Mouse (Mus musculus) lung, postnatal 36 days (tissue): Measurements from ENCODE around the gene Fry.

Source experiments
- DNase-seq: peaks from one replicate; pipeline ENCODE4 v3.0.0; 2022; ENCODE audit warnings: mixed read lengths

Gene Fry

GRCm38 (mm10) chr5:150347845-150348244, 229.4 kb downstream of the Fry start:
- no peak for DNase-seq

DNA sequence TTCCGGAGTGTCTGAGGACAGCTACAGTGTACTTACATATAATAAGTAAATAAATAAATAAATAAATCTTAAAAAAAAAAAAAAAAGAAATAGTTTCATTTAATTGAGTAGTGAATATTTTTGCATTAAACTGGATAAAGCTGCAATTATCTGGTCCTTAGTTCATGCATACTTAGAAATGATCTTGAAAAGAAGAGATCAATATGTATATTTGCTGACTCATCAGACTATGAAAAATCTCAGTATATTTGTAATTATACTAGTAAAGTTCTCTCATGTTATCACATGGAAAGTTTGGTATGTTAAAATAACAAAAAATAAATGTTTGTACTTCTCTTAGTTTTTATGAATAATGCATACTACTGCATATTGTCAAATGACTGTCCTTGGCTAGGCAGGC, 229.9 kb downstream of the Fry start:
- DNase-seq = no peak

DNA sequence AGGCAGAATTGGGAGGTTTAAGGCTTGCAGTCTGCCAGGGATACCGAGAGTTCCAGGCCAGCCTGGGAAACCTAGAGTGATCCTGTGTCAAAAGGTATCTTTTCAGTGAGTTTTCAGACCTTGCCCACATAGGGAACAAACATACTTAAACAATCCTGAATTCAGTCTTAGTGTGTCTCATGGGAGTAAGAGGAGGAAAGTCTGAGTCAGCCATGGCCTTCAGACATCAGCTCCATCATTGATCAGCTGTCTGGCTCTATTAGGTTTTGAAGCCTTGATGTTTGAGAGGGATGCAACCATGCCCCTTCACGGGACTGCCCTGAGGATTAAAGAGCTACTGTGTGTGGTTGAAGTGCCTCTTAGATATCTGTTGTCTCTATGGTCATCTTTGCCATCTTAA, 232.7 kb downstream of the Fry start:
- DNase-seq = no peak

- no peak for DNase-seq
Observed at GRCm38 (mm10) chr5:150358671-150359070, 240.2 kb downstream of the Fry start.

- DNase-seq = no peak
Observed at GRCm38 (mm10) chr5:150362241-150362640, 243.8 kb downstream of the Fry start.

DNA sequence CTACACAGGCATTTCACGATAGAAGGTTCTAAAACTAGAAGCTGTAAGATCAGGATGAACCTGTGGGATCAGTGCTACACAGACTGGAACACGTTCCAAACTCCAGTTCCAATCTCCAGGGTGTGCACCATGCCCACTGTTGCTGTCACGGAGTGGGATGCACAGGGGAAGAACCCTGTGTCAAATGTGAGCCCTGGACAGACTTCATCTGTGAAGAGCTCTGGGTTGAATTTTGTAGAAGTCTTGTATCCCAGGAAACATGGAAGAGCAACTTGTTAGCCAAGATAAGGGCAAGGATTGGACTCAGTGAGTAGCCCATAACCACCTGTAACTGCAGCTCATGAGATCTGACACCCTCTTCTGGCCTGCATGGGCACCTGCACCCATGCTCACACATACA, 246.2 kb downstream of the Fry start:
- no peak for DNase-seq

GRCm38 (mm10) chr5:150367027-150367426, 248.6 kb downstream of the Fry start:
- DNase-seq = no peak

DNA sequence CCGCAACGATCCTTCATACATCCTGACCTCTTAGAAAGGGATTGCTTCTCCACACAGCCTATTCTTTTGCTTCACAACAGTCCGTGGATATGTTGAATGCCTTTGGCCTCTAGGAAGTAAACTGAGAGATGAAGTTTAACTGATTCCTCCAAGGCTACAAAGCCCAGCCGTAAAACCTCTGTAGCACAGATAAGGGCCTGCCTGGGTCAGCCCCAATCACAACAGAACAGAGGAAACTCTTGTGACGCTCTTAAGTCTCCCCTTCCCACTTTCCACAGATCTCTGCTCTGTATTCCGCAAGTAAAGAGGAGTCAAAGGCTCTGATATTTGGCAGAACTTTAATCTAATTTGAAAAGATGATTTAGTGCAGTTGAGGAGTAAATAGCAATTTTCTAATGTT, 251.8 kb downstream of the Fry start:
- DNase-seq = no peak

DNA sequence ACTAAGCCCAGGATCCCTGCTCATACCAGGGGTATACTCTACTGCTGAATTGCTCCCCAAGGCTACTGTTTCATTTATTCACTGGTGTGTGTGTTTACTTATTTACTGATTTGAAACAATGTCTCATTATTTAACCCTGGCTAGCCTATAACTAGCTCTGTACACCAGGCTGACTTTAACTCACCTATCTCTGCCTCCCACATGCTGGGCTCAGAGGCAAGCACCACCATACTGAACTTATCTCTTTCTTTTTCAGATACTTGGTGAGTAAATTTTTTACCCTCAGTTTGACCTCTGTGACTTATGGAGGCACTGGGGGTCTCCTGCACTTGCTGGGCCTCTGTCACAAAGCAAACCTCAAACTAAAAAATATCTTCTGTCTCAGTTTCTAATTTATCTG, 252.4 kb downstream of the Fry start:
- DNase-seq = no peak

DNA sequence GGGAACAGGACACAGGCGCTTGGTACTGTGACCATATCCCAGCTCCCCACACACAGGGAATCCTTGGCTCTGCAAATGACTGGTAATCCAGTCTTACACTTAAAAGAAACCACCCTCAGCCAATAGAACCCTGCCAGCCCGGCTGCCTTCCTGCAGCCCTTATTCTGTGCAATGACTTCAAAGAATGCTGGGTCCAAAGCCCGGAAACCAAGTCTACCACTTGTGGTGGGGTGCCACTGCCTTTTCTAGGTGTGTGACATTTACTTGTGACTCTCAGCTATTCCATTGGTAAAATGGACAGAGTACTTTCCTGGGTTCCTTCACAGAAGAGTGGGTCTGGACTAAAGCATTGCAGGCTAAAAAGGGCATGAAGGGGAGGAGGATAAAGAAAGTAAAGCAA, 254.5 kb downstream of the Fry start:
- no peak for DNase-seq

DNA sequence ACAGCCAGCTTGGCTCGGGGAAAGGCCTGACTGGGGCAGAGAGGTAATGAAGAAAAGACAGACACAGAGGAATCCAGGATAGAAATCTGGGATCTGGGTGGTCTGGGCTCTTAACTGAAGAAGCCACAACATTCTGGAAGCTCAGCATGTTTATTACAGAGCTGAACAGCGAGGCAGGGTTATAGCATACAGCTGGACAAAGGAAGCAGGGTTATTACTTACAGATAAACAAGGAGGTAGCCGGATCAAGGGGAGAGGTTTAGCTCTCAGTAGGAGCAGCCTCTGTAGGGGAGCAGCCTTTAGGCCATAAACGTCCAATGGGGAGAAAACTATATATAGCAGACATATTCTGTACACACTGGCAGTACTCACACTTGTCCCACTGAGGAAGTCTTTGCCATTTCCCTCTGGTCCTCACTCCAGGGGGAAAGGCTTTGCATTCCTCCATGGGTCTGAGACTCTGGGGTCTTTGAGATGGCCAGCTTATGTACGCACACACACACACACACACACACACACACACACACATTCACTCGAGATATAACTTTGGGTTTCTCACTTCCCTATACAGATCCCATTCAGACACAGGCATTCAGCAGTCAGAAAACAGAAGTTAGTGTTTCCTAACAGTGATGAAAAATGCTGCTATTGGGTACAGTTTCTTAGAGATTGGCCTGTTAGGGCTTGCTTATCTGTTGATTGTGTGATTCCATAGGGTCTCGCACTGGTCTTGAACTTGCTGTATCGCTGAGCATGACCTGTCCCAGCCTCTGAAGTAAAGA, 256.5 kb downstream of the Fry start:
- DNase-seq = no peak

DNA sequence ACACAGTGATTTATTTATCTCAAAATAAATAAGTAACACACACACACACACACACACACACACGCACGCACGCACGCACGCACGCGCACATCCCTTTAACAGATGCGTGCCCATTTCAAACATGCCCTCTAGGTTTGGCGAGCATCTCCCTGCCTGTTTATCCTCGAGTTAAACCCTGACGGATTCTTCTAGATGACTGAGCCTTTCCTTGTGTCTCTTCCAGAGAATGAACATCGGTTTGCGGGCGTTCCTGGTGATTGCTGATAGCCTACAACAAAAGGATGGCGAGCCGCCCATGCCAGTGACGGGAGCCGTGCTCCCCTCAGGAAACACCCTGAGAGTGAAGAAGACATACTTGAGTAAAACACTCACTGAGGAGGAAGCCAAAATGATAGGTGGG, 260.1 kb downstream of the Fry start:
- DNase-seq = no peak

DNA sequence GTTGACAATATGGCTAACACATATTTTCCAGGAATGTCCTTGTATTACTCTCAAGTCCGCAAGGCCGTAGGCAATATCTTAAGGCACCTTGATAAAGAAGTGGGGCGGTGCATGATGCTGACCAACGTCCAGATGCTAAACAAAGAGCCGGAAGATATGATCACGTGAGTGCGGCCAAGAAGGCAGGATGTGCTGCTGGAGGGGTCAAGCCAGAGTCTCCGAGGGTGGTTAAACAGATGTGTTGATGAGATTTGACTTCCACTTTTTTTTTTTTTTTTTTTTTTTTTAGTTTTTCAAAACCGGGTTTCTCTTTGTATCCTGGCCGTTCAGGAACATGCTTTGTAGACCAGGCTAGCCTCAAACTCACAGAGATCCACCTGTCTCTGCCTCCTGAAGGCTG, 262.3 kb downstream of the Fry start:
- DNase-seq = no peak

GRCm38 (mm10) chr5:150382411-150382810, 264.0 kb downstream of the Fry start:
- no peak for DNase-seq

DNA sequence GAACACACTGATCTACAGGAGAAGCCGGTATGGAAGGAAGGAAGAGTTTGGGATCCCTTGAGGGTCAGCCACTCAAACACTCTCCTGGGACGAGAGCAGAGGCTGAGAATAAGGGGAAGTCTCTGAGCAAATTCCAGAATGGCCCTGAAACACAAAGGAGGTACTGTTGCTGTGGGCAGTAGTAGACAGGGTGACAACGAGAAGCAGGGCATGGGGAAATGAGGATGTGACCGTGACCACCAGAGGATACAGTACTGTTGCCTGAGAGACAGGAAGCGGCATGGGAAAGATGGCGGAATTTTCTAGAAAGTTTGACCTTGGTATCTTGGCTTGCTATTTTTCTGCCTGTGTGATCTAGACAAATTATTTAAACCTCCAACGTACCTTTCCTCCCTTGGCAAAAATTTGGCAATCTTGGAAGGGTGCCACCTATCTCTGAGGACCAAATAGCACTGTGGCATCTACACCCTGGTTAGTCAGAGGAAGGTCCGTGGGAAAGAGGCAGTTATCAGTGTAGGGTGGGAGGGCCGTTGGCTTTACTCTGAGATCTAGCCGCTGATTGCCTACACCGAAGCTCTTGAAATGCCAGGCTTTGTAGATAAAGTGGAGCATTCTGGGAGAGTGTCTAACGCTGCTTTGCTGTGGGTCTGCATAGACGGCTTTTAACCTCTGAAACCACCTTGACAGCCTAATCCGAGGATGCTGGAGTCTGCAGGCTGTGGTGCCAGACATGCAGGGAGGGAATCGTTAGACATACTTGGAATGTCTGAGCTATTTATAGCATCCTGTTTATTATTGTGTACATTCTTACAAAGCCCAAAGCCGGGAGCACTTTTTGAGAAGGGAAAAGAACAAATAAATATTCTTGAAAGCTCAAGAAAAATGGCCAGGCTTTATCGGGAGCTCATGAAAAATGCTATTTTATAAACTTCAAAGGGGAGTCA, 266.1 kb downstream of the Fry start:
- DNase-seq = peak; percentile 26

DNA sequence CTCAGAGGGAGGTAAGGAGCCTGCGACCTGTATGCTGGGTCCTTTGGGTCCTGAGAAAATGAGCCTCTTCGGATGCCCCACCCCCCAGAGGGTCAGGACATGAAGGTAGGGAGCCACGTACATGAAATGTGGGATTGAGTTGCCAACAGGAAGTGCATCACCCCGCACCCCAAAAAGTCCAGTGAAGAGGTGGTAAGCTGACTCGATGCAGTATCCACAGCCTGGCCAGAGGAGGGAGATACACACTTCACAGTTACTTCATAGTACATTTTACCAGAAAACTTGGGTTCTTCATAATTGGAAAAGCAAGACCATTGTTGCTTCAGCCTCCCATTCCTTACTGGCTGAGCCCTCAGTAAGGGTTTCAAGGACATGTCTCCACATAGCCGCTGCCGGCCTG, 266.8 kb downstream of the Fry start:
- DNase-seq = no peak

DNA sequence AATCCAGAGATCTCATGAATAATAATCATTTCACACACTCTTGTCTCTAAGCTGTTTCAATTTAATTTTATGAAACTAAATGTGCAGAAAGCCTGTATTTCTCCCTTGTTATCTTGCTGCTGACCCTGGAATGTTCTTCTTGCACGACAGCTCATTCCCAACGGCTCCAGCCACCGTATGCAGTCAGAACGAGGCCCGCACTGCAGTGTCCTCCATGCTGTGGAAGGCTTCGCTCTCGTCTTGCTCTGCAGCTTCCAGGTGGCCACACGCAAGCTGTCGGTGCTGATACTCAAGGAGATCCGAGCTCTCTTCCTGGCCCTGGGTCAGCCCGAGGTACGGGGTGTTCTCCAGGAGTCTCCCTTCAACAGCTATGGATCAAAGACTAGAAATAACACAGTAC, 270.2 kb downstream of the Fry start:
- DNase-seq = no peak

GRCm38 (mm10) chr5:150389589-150390377, 271.3 kb downstream of the Fry start:
- DNase-seq = no peak

DNA sequence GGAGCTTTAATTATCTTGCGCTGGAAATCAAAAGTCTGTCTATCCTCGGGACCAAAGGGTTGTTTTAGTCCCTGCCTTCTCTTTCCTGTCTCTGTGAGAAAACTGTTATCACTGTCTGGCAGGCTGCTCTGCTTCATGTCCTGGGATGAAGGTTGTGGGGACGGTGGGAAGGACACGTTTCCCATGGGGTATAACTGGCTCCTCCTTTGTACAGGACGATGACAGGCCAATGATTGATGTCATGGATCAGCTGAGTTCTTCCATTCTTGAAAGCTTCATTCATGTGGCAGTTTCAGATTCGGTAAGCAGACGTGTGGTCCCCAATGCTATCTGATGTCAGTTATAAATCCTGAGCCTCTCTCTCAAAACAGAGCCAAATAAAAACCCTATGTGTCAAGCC, 272.0 kb downstream of the Fry start:
- no peak for DNase-seq

- DNase-seq = no peak
Observed at GRCm38 (mm10) chr5:150394645-150395044, 276.2 kb downstream of the Fry start.

- DNase-seq = no peak
Observed at GRCm38 (mm10) chr5:150402832-150403447, 284.5 kb downstream of the Fry start.

DNA sequence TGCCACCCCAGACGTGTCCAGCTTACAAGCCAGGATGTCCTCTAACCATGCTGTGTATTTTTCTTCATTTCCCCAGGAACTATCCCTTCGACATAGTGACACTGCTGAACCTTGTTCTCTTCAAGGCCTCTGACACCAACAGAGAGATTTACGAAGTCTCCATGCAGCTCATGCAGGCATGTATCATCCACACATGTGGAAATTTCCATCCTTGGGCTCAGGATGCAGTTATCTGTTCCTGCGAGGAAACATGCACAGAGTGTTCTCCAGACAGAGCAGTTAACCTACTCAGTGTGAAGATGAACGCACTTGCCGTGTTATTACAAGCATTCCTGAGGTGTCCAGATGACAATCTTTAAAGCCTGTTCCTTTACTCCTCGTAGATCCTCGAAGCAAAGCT, 286.4 kb downstream of the Fry start:
- no peak for DNase-seq

DNA sequence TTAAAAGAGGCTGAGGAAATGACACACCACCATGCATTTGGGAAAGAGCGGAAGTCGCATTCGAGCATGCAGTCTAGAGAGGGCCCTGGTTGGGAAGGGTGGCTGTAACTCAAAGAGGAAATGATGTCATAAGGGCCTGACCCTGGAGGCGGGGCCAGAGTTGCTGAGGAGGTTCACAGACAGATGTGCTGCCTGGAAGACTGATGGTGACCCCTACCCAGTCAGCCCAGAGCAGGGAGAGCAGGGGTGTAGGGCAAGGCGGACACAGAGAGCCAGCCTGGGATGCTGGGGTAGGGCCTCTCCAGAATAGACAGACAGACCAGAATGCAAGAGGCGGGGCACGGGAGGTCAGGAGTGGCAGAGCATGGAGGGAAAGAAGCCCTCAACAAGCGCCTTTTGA, 290.5 kb downstream of the Fry start:
- no peak for DNase-seq
